Mouse (Mus musculus) hematopoietic stem cell, adult 5-6 weeks (primary cell): ENCODE measurements around the gene Enpp5. TPM values are rescaled to one million over a fixed set of nuclear protein-coding genes. Genes with fewer than 3 reads are reported as not detected.

Experiments used
- ATAC-seq, 2 experiments: fragments of 125-278 bp in 1 of 2; replicated peaks in 1 of 2; 2 replicates each; pipeline ENCODE4 v1.8.0; 2016 to 2017; ENCODE audit warnings: inconsistent platforms in 2 of 2, mild to moderate bottlenecking in 2 of 2, moderate number of reproducible peaks in 2 of 2, low read depth in 1 of 2, moderate TSS enrichment in 1 of 2; ENCODE audit not compliant: low FRiP score in 2 of 2, poor library complexity in 2 of 2, severe bottlenecking in 2 of 2, insufficient read depth in 1 of 2, low TSS enrichment in 1 of 2
- total RNA-seq: library from RNA; stranded (forward); fragments of 172-1452, 232-1000 nt; gene quantifications from 2 replicates; pipeline ENCODE4 v1.2.3, GENCODE M21; 2017

Enpp5 gene
- total RNA-seq, 1 experiment from 2014 or later, result 34.1 TPM

GRCm38 (mm10) chr17:44134106-44134505 lies 55.5 kb downstream of the Enpp5 start:
- no peak for ATAC-seq

GRCm38 (mm10) chr17:44134545-44134944 lies 55.9 kb downstream of the Enpp5 start:
- no peak for ATAC-seq

GRCm38 (mm10) chr17:44136018-44136417 lies 57.4 kb downstream of the Enpp5 start:
- ATAC-seq, result no peak

Other genes with a start within 250 kb of the Enpp5 start
- 17.0 and 19.5 TPM in 2 replicates for gene Enpp4, start 27.0 kb downstream of the Enpp5 start, total RNA-seq
- gene Clic5, start 109.8 kb downstream of the Enpp5 start, total RNA-seq, result 14.0 and 16.1 TPM in 2 replicates